ENCODE assay signal across 13 mouse cellular contexts in the genomic region with DNA sequence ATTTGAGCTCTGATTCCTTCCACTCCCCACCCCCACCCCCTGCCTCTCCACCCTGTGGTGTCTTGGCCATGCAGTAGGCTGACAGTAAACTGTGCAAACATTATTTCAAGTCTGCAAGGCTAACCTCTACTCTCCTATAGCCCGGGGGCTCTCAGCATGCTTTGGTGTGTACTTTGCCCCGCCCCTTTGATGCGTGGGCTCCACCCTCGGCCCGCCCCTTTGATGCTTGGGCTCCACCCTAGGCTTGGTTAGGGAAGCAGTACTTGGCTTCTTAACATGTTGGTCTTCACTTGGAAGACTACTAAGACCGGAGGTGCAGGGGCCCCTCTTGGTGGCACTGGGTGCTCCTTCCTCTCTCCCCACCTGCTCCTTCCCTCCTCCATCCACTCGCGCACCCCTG. TPM values are rescaled to one million over a fixed set of nuclear protein-coding genes. Genes with fewer than 3 reads are reported as not detected.
A peak's percentile ranks its signal among the peaks of the same experiment; 100 is the strongest.
DNase-seq lines count a peak whose midpoint lies in the region; ATAC-seq and TF ChIP-seq lines count a peak whose summit lies in the region.
"Had no signal": no experiment of that assay in that cellular context is flagged by ENCODE, and none has a peak within 500 bp of the region (broad histone marks: within the 10 kb centered on the region; RNA-seq: fewer than 3 reads in every experiment).

No protein-coding gene starts in this region.

- no peaks in the 10 kb centered on the region for H3K9me3 ChIP-seq in hindbrain, postnatal 0 days (ENCODE audit: low read length)

- H3K27ac ChIP-seq in left cerebral cortex, adult 2 months: peak overlapping the region; percentile 58
- no peak overlapping the region for H3K27ac ChIP-seq in hindbrain, postnatal 0 days

- intact Hi-C loops in left cerebral cortex, adult 2 months (cut with DNase I): no loop called here

- peak overlapping the region; percentile 70 for H3K4me3 ChIP-seq in left cerebral cortex, adult 2 months
- peak overlapping the region; percentile 10; the same call in 1 of the 2 replicates for H3K4me3 ChIP-seq in hindbrain, postnatal 0 days (ENCODE audit: low read length)
- H3K4me3 ChIP-seq: myocyte had no signal

- H3K4me1 ChIP-seq in hindbrain, postnatal 0 days (ENCODE audit: insufficient read depth, low read length): peaks cover 45% of the 10 kb centered on the region

- no peak for ATAC-seq in hindbrain, postnatal 0 days
- ATAC-seq: Patski had no signal

- 70% methylated on average over 8 of the region's 8 CpGs for WGBS in hindbrain, postnatal 0 days

- no peaks in the 10 kb centered on the region for H3K36me3 ChIP-seq in hindbrain, postnatal 0 days (ENCODE audit: insufficient read depth, low read length)

- peak overlapping the region; percentile 91 for H3K4me2 ChIP-seq in hindbrain, postnatal 0 days (ENCODE audit: low read depth, low read length)

- peak; percentile 40 for DNase-seq in embryo, embryonic 10.5 days (ENCODE audit: low spot score)
- no peak for DNase-seq in embryo, embryonic 10 days (ENCODE audit: low spot score)
- no peak for DNase-seq in left cerebral cortex, adult 2 months (ENCODE audit: extremely low spot score in 1 of 2, low spot score in 2 of 2)
- DNase-seq in left cerebral cortex, adult 9 months (ENCODE audit: low spot score in 2 of 2): no peak
- DNase-seq in R1 (ENCODE audit: low read depth, low spot score): peak; percentile 66
- DNase-seq in hindbrain, postnatal 0 days (ENCODE audit: low spot score): no peak
- no peak for DNase-seq in cerebellum, adult 8-10 months
- DNase-seq in urinary bladder, postnatal 10 days (ENCODE audit: low spot score): no peak
- DNase-seq: gastrocnemius, postnatal 14 days; kidney, adult 9 months; lung, embryonic 14.5 days had no signal

- H3K9ac ChIP-seq in hindbrain, postnatal 0 days (replicated peaks; ENCODE audit: low read length): no peak overlapping the region
- H3K9ac ChIP-seq: lung, embryonic 14.5 days had no signal

- no peak for TF ChIP-seq CTCF in left cerebral cortex, adult 2 months (IDR thresholded peaks at IDR 0.05)
- no peak for TF ChIP-seq CTCF in hindbrain, postnatal 0 days (IDR thresholded peaks at IDR 0.05; ENCODE audit: low read depth)

- H3K27me3 ChIP-seq in hindbrain, postnatal 0 days (ENCODE audit: insufficient read depth, low read length): no peaks in the 10 kb centered on the region

RNA-seq across cellular contexts. Expression of a gene that starts 4.9 kb away (rescaled TPM):
- 100 to 1,000 TPM in 1 of 2 experiments, 10 to 100 TPM in 1; 96.8 to 129 TPM for total RNA-seq in left cerebral cortex, adult 2 months (2021)
- 82.7 and 85.5 TPM in 2 replicates for total RNA-seq in hindbrain, postnatal 0 days (2014; rRNA removed)
- polyA plus RNA-seq in hindbrain, postnatal 0 days (2015; fragmentation: Nextera tagmentation; extraction: Ambion mirVana): 5.7 and 6.3 TPM in 2 replicates
- polyA plus RNA-seq: myocyte had no signal

Comparison
In these comparisons a context has a peak if more than half of its experiments do, and no peak if none do; other contexts are left out.
1. DNase-seq: peak in embryo, embryonic 10.5 days (single experiment) and R1 (single experiment); none in embryo, embryonic 10 days (single experiment), left cerebral cortex, adult 2 months (0 of 2), left cerebral cortex, adult 9 months (0 of 2), hindbrain, postnatal 0 days (single experiment), cerebellum, adult 8-10 months (single experiment) and urinary bladder, postnatal 10 days (single experiment).